Mouse (Mus musculus): Measurements from ENCODE around the gene Sox30.
A peak's percentile ranks its signal among the peaks of the same experiment; 100 is the strongest.
"Not testable (repeated sequence)": the region's sequence is repeated elsewhere in the genome, so short reads cannot be mapped to it uniquely, and the experiment has no call there.

Gene Sox30

DNA sequence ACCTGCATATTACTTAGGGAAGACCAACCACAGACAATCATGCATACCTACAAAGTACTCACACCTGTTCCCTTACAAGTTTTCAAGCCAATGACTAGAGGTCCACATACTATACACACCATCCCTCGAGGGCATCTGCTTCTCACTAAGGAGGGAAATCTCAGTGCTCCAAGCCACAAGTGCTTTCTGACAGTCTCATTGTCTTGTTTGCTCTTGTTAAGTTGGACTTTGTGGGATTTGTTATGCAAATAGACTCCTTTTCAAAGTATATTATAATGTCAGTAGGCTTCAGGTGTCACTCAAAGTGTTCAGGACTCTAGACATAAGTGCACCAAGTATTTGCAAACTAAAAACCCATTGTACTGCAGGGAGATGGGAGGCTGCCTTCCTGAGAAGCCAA is 40.1 kb downstream of the Sox30 start:
- DNase-seq (ENCODE audit: low spot score) = no peak

DNA sequence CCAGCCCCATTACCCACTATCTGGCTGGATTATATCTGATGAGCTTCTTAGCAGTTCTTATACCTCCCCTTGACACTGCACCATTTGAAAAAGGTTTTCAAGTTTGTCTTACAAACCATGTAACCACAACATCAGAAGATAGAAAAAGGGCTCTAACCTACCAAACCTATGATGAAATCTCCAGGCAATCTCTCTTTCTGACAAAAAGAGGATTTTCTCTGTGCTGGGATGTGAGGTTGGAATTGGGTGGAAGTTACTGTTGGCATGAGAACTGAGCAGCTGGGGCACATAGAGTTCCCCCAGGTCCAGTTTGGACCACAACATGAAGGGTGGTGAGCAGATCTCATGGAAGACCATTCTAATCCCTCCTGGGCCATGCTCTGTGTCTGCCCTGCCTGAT is 41.7 kb downstream of the Sox30 start:
- no peak for DNase-seq (ENCODE audit: low spot score)

GRCm38 (mm10) chr11:46022983-46023382 is 42.9 kb downstream of the Sox30 start:
- no peak for DNase-seq (ENCODE audit: low spot score)

- no peak for DNase-seq (ENCODE audit: low spot score)
Observed at GRCm38 (mm10) chr11:46025962-46026392, 45.9 kb downstream of the Sox30 start.

DNA sequence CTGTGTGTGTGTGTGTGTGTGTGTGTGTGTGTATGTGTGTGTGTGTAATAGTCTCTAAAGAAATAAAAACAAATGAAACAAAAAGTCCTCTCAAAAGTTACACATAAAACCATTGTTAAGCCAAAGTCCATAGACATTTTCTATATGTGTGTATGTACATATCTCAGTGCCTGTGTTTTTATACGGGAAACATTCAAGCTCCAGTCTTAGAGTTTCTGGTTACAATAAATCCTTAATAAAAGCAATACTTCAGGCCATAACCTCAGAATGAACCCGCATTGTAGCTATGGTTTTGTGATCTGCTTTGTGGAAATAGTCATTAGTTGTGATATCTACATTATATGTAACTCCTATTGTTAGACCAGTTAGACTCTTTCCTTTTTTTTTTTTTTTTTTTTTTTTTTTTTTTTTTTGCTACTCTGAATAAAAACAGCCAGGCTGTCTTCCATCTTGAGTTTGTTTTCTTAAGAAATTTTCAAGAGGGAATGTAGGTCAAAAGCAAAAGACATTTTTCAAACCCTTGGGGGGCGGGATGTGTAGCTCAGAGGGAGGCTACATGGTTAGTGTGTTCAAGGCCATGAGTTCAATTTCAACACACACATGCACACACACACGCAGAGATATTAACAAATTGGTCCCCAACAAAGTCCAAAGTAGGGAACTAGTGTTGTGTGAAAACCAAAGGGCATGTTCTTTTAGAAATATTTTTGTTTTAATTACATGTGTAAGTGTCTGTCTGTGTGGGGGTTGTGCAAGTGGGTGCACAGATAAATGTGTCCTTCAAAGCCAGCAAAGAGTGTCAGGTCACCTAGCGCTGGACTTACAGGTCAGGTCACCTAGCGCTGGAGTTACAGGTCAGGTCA is 48.1 kb downstream of the Sox30 start:
- DNase-seq (ENCODE audit: low spot score) = no peak

DNA sequence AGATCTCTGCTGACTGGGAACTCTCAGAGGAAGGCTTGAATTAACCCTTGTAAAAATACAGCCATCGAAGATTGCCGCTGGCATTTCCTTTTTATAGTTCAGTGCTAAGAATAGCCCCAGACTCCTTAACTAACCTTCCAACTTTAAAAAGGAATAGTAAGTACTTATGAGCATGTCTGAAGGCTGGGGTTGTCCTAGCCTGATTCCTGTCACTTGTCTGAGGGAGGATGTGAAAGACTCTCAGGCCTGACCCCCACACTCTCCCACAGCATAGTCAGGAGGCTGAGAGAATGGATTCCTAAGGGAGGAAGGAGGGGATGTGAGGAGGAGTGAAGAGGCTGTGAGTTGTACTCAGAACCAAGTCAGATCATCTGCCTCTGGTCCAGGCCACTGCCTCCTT is 49.4 kb downstream of the Sox30 start:
- no peak for DNase-seq (ENCODE audit: low spot score)

DNA sequence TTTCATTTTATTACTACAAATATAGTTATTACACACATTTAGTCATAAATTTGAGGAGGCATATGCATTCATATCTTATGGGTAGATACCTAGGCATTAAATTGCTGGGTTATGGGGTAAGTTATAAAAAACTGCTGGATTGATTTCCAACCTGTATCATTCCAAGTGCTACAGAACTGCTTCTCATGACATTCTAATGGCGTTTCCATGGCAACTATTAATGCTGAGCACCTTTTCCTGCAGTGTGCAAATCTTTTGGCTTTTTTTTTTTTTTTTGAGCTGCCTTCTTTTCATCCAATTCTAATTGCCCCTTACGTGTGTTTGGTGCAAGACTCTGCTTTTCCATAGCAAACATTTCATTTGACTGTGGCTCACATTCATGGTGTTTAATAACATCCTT is 49.9 kb downstream of the Sox30 start:
- DNase-seq (ENCODE audit: low spot score) = no peak

- peak; percentile 21 for DNase-seq (ENCODE audit: low spot score)
Observed at GRCm38 (mm10) chr11:46031470-46031869, 51.4 kb downstream of the Sox30 start.

DNA sequence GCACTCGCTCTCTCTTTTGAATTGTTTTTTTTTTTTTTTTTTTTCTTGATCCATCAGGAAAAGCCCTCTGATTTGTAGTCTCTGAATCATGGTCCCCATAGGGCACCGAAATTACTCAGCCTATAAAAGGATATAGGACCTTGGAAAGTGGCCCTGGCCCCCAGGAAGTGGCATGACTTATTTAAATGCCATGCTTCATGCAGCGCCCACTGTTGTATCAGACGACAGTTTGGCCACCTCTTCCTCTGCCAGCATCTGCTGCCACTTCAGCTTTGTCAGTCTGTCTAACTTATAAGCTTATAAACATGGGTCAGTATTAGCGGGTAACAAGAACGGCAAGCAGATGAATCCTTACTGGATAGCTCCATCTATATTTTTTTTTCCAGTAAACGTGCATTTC is 52.8 kb downstream of the Sox30 start:
- DNase-seq (ENCODE audit: low spot score) = no peak

DNA sequence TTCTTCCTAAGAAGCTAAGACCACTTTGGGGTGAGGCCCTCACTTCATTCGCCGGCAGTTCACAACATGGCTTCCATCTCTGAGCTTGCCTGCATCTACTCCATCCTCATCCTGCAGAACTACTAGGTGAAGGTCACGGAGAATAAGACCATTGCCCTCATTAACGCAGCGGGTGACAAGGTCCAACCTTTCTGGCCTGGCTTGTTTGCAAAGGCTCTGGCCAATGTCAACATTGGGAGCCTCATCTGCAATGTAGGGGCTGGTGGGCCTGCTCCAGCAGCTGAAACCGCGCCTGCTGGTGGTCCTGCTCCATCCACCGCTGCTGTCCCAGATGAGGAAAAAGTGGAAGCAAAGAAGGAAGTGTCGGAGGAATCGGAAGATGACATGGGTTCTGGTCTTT is 56.3 kb downstream of the Sox30 start:
- no peak for DNase-seq (ENCODE audit: low spot score)

GRCm38 (mm10) chr11:46038901-46039300 is 58.8 kb downstream of the Sox30 start:
- DNase-seq (ENCODE audit: low spot score) = no peak

GRCm38 (mm10) chr11:46039335-46039734 is 59.2 kb downstream of the Sox30 start:
- no peak for DNase-seq (ENCODE audit: low spot score)

DNA sequence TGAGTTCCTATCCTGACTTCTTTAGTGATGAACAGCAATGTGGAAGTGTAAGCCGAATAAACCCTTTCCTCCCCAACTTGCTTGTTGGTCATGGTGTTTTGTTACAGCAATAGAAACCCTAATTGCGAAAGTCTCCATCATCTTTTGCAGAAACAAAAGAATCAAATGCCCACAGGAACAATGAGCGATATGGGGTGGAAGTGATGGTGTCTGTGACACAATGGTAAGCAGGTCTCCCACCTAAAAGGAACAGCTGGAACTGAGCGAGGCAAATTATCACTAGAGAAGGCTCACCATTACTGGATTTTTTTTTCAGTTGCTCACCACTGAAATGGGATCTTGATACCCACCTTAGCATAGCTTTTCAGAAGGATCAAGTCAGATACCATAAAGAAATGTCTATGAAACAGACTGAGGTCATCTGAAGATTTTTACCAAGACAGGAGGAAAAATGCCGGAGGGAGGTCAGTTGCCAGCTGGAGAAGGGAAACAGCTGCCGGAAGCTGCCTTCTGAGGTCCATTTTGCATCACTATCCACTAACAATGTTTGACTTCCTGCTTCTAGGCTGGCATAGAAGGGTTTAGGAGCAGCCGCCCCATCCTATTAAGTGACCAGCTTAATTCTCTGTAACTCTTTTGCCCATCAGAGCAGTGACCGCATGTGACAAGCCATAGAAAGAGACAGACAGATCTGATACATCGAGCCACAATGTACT is 60.9 kb downstream of the Sox30 start:
- no peak for DNase-seq (ENCODE audit: low spot score)

DNA sequence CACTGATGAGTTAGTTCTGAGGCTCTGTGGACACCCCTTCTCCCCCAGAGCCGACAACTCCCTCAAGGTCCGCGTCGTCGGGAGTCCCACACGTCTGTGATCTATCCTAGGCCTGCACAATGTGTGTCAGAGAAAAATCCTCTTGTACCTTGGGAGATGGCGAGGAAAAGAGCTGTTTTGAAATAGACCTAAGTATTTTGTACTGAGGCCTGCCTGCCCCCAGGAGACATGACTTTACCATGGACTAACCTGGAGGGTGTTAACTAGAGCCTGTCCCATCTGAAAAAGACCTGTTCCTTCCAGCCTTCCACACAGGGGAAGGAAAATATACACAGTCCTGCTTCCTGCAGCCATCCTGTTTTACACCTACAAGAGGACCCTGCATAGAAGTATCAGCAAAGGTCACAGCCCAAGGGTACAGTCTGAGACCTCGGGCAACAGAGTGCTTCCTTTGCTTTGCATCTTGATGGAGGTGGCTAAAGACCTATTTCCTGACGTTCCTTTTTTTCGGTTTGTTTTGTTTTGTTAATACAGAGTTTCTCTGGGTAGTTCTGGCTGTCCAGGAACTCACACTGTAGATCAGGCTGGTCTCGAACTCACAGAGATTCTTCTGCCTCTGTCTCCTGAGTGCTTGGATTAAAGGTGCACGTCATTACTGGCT is 61.6 kb downstream of the Sox30 start:
- DNase-seq (ENCODE audit: low spot score) = no peak

DNA sequence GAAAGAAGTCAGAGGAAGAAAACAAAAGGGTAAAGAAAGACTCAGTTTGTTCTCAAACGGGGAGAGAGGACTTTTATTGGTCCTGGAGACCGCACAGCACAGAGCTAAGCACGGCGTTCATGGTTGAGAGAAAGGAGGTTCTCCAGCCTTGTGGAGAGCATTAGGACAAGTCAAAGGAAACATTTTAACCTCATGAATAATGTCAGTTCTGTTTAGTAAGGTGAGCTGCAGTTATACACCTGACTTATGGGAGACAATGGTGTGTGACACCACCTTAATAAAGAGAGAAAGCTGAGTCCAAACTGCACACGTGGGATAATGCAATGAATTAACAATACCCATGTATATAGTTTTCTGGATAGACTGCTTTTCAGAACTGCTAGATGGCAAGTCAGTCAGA is 64.7 kb downstream of the Sox30 start:
- no peak for DNase-seq (ENCODE audit: low spot score)

GRCm38 (mm10) chr11:46047264-46047663 is 67.2 kb downstream of the Sox30 start:
- no peak for DNase-seq (ENCODE audit: low spot score)

DNA sequence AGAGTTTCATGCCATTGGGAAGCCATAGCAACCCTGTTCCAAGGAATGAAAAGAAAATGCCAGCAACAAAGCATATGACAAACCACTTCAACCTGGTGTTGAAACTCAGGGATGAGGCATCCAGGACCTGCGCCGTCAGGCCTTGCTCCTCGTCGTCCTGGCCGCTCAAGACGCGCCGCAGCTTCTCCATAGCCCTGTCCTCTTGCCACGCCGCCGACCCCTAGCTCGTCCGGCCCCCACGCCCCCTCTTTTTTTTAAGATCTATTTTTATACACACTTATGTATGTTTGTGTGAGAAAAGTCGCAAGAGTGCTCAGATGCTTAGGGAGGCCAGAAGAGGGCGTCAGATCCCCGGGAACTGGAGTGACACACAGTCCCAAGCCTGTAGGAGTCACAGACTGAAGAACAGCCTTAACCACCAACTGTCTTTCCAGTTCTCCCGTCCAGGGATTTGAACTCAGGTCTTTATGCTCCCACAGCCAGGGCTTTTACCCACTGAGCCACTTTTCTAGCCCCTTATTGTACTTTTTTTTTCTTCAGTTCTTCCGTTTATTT is 72.1 kb downstream of the Sox30 start, which contains the start of gene Gm12166:
Gm12166 (minus strand) TSS at position 217 of the 555 bp plus-strand sequence.
- DNase-seq (ENCODE audit: low spot score) = peak; percentile 75

DNA sequence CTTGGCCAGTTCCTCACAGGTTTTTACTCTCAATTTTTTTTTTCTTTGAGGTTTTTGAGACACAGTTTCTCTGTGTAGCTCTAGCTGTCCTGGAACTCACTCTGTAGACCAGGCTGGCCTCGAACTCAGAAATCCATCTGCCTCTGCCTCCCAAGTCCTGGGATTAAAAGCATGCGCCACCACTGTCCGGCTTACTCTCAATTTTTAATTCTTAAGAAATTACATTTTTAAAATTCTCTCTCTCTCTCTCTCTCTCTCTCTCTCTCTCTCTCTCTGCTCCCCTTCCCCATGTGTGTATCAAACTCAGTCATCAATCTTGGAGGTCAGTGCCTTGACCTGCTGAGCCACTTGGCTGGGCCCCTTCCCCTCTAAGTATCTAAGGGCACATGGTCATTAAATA is 73.3 kb downstream of the Sox30 start:
- not testable (repeated sequence) for DNase-seq (ENCODE audit: low spot score)

- DNase-seq (ENCODE audit: low spot score) = no peak
Observed at GRCm38 (mm10) chr11:46054311-46054710, 74.2 kb downstream of the Sox30 start.

GRCm38 (mm10) chr11:46054911-46055895 is 75.1 kb downstream of the Sox30 start:
- DNase-seq (ENCODE audit: low spot score) = no peak

All from T-cell, adult 2 months (primary cell).